ENCODE assay signal across 10 mouse cellular contexts in genomic region chr1:171369845-171370556, GRCm38 (mm10). TPM values are rescaled to one million over a fixed set of nuclear protein-coding genes. Genes with fewer than 3 reads are reported as not detected.
A peak's percentile ranks its signal among the peaks of the same experiment; 100 is the strongest.
DNase-seq lines count a peak whose midpoint lies in the region; ATAC-seq and TF ChIP-seq lines count a peak whose summit lies in the region.
"Had no signal": no experiment of that assay in that cellular context is flagged by ENCODE, and none has a peak within 500 bp of the region (broad histone marks: within the 10 kb centered on the region; RNA-seq: fewer than 3 reads in every experiment).

TSS of gene Nectin4 (plus strand) at chr1:171370099.

- no peak for DNase-seq in liver, embryonic 11.5 days (ENCODE audit: low spot score)
- DNase-seq in kidney, postnatal 0 days (ENCODE audit: low spot score): peak; percentile 14
- DNase-seq in lung, postnatal 14 days: peak; percentile 64
- DNase-seq in urinary bladder, postnatal 25 days (ENCODE audit: low spot score): peak; percentile 62
- no peak for DNase-seq in thymus, postnatal 14 days
- DNase-seq in gastrocnemius, postnatal 4 days (ENCODE audit: low spot score in 2 of 2): no peak
- no peak for DNase-seq in forebrain, embryonic 10.5 days (ENCODE audit: extremely low spot score, low spot score)
- DNase-seq: left cerebral cortex, postnatal 4 days; thymus, adult 2 months had no signal

- H3K4me1 ChIP-seq in liver, embryonic 12.5 days: peaks cover 8% of the 10 kb centered on the region
- H3K4me1 ChIP-seq in liver, embryonic 11.5 days (replicated peaks; ENCODE audit: control insufficient read depth, insufficient read depth, low read length): 0 out of 2 replicates have a peak, but pooled peaks cover 8% of the 10 kb centered on the region
- peaks cover 4% of the 10 kb centered on the region; the same call in 1 of the 2 replicates for H3K4me1 ChIP-seq in kidney, postnatal 0 days (replicated peaks; ENCODE audit: insufficient read depth, low read length)
- peaks cover 36% of the 10 kb centered on the region for H3K4me1 ChIP-seq in forebrain, embryonic 10.5 days

- H3K36me3 ChIP-seq in liver, embryonic 12.5 days: no peaks in the 10 kb centered on the region
- no peaks in the 10 kb centered on the region for H3K36me3 ChIP-seq in liver, embryonic 11.5 days (ENCODE audit: control insufficient read depth, insufficient read depth, low read length)
- H3K36me3 ChIP-seq in kidney, postnatal 0 days (ENCODE audit: insufficient read depth, low read length): no peaks in the 10 kb centered on the region
- H3K36me3 ChIP-seq in forebrain, embryonic 10.5 days (replicated peaks): no peaks in the 10 kb centered on the region

- no peak within 1 kb of the TSS for H3K4me3 ChIP-seq in liver, embryonic 12.5 days
- H3K4me3 ChIP-seq in liver, embryonic 11.5 days (ENCODE audit: low read depth, low read length): no peak within 1 kb of the TSS
- H3K4me3 ChIP-seq in kidney, postnatal 0 days (replicated peaks; ENCODE audit: low read depth, low read length): no peak within 1 kb of the TSS
- H3K4me3 ChIP-seq in forebrain, embryonic 10.5 days: no peak within 1 kb of the TSS

- WGBS in liver, embryonic 12.5 days (ENCODE audit: insufficient replicate concordance): 39% methylated on average over 20 of the region's 20 CpGs
- WGBS in liver, embryonic 11.5 days: 42% methylated on average over 20 of the region's 20 CpGs
- 36% methylated on average over 20 of the region's 20 CpGs for WGBS in kidney, postnatal 0 days
- 34% methylated on average over 20 of the region's 20 CpGs for WGBS in forebrain, embryonic 10.5 days

- H3K9me3 ChIP-seq in liver, embryonic 12.5 days (replicated peaks): no peaks in the 10 kb centered on the region
- no peaks in the 10 kb centered on the region for H3K9me3 ChIP-seq in liver, embryonic 11.5 days (ENCODE audit: control insufficient read depth, low read length)
- no peaks in the 10 kb centered on the region for H3K9me3 ChIP-seq in kidney, postnatal 0 days (replicated peaks; ENCODE audit: low read length)
- H3K9me3 ChIP-seq in forebrain, embryonic 10.5 days: no peaks in the 10 kb centered on the region

- ATAC-seq in liver, embryonic 12.5 days: no peak
- ATAC-seq in liver, embryonic 11.5 days (replicated peaks; ENCODE audit: low FRiP score): no peak
- ATAC-seq in kidney, postnatal 0 days (replicated peaks; ENCODE audit: low FRiP score, low read depth): peak; percentile 72; the same call in 1 of the 2 replicates

- TF ChIP-seq CTCF in kidney, postnatal 0 days (IDR thresholded peaks at IDR 0.05; ENCODE audit: low read depth): no peak

- H3K9ac ChIP-seq in liver, embryonic 12.5 days: no peak within 1 kb of the TSS
- no peak within 1 kb of the TSS for H3K9ac ChIP-seq in liver, embryonic 11.5 days (ENCODE audit: low read depth, low read length)
- H3K9ac ChIP-seq in kidney, postnatal 0 days (ENCODE audit: low read depth, low read length): no peak within 1 kb of the TSS

- H3K27ac ChIP-seq in liver, embryonic 12.5 days: no peak within 1 kb of the TSS
- H3K27ac ChIP-seq in liver, embryonic 11.5 days (ENCODE audit: low read depth, low read length): no peak within 1 kb of the TSS
- peak within 1 kb of the TSS; percentile 57 for H3K27ac ChIP-seq in kidney, postnatal 0 days
- H3K27ac ChIP-seq in forebrain, embryonic 10.5 days: no peak within 1 kb of the TSS

- H3K4me2 ChIP-seq in liver, embryonic 12.5 days: peak within 1 kb of the TSS; percentile 14; the same call in 1 of the 2 replicates
- no peak within 1 kb of the TSS for H3K4me2 ChIP-seq in liver, embryonic 11.5 days
- peak within 1 kb of the TSS; percentile 7; the same call in 1 of the 2 replicates for H3K4me2 ChIP-seq in kidney, postnatal 0 days (ENCODE audit: low read length)

- peaks cover 32% of the 10 kb centered on the region for H3K27me3 ChIP-seq in liver, embryonic 12.5 days (replicated peaks)
- H3K27me3 ChIP-seq in liver, embryonic 11.5 days (replicated peaks; ENCODE audit: control insufficient read depth, insufficient read depth, low read length): no peaks in the 10 kb centered on the region; the same call in 1 of the 2 replicates
- H3K27me3 ChIP-seq in kidney, postnatal 0 days (ENCODE audit: insufficient read depth, low read length): no peaks in the 10 kb centered on the region
- H3K27me3 ChIP-seq in forebrain, embryonic 10.5 days (ENCODE audit: poor library complexity, severe bottlenecking): peaks cover 14% of the 10 kb centered on the region

RNA-seq across cellular contexts. Expression of gene Nectin4, which starts in this region (rescaled TPM):
- 0.06 and 0.13 TPM in 2 replicates for polyA plus RNA-seq in liver, embryonic 12.5 days (2016; fragmentation: Nextera tagmentation; extraction: Ambion mirVana)
- polyA plus RNA-seq in liver, embryonic 11.5 days (2014; fragmentation: Nextera tagmentation; extraction: Ambion mirVana): 0.25 and 0.53 TPM in 2 replicates
- polyA plus RNA-seq in kidney, postnatal 0 days (2015; fragmentation: Nextera tagmentation; extraction: Ambion mirVana): 3.7 and 3.8 TPM in 2 replicates
- total RNA-seq in gastrocnemius, postnatal 4 days (2021): under 1 TPM; 0.21 to 0.25 TPM
- 0.92 and 0.94 TPM in 2 replicates for polyA plus RNA-seq in forebrain, embryonic 10.5 days (2016; fragmentation: Nextera tagmentation; extraction: Ambion mirVana)

Comparison
In these comparisons a context has a peak if more than half of its experiments do, and no peak if none do; other contexts are left out.
1. DNase-seq: peak in kidney, postnatal 0 days (single experiment), lung, postnatal 14 days (single experiment) and urinary bladder, postnatal 25 days (single experiment); none in liver, embryonic 11.5 days (single experiment), thymus, postnatal 14 days (single experiment), gastrocnemius, postnatal 4 days (0 of 2) and forebrain, embryonic 10.5 days (single experiment).